Mouse (Mus musculus): Measurements from ENCODE around the gene Gpatch11.

Gpatch11 gene

DNA sequence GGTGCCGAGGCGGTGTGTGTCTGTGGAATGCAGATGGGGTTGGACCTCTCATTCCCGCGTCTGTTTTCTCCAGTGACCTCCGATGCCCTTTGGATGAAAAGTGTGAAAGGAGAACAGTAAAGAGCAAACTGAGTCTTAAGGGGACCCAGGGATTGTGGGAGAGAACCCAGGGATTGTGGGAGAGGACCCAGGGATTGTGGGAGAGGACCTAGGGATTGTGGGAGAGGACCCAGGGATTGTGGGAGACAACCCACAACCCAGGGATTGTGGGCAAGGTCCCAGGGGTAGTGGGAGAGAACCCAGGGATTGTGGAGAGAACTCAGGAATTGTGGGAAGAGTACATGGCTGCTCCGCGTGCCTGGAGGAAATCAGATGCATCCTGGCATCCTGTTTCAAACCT is 59.6 kb downstream of the Gpatch11 start:
- no peak for DNase-seq (ENCODE audit: low spot score)

DNA sequence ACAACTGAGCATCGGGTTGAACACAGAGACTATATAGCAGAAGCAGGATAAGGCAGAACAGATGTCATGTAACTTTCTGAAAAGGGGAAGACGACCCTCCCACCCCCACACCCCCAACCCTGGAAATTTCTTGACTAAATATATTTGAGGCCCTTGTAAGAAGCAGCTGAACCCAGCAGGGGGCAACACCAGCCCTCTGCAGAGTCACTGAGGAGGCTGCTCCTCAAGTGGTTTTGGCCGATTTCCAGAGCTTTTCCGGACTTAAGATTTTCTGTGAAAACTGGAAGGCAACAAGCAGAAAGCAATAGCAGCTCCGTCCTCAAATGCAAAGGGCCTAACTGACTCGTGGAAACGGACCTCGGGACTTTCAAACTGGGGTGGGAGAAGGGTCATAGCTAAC is 60.0 kb downstream of the Gpatch11 start:
- DNase-seq (ENCODE audit: low spot score), result peak; percentile 79
